In genomic region chr9:22713286-22713685, GRCm38 (mm10) we compare ENCODE assay signal across 7 mouse cellular contexts.
A peak's percentile ranks its signal among the peaks of the same experiment; 100 is the strongest.
DNase-seq lines count a peak whose midpoint lies in the region; ATAC-seq and TF ChIP-seq lines count a peak whose summit lies in the region.
"Not testable (repeated sequence)": the region's sequence is repeated elsewhere in the genome, so short reads cannot be mapped to it uniquely, and the experiment has no call there.

No protein-coding gene starts in this region.

- not testable (repeated sequence) for H3K4me3 ChIP-seq in intestine, postnatal 0 days (ENCODE audit: low read depth, low read length); small intestine, adult 2 months (ENCODE audit: low read depth, low read length)

- not testable (repeated sequence) for H3K9me3 ChIP-seq in intestine, postnatal 0 days (ENCODE audit: control insufficient read depth)

- not testable (repeated sequence) for H3K4me1 ChIP-seq in intestine, postnatal 0 days (replicated peaks; ENCODE audit: control insufficient read depth, insufficient read depth, low read length); small intestine, adult 2 months (ENCODE audit: control insufficient read depth, insufficient read depth, insufficient read length, low read length)

- H3K9ac ChIP-seq in intestine, postnatal 0 days (ENCODE audit: low read depth, low read length): not testable (repeated sequence)

- not testable (repeated sequence) for DNase-seq in Patski (ENCODE audit: low read depth, low spot score)
- peak; percentile 65 to 69 for DNase-seq in cerebellum, postnatal 10 days
- DNase-seq in gastrocnemius, adult 8-10 months (ENCODE audit: low spot score in 2 of 2): peak; percentile 39 to 49
- peak; percentile 40 to 65 for DNase-seq in left cerebral cortex, adult 18-20 months (ENCODE audit: low spot score in 2 of 2)
- peak; percentile 82 for DNase-seq in lung, postnatal 36 days

- in situ Hi-C loops in Patski (cut with MboI; ENCODE audit: low pct_unique_long_range_greater_than_20kb): loop anchor here (10.0 to 25.0 kb wide), 3 partner anchors 312 to 674 kb away; partner anchors contain the start of gene Bmper

- not testable (repeated sequence) for H3K4me2 ChIP-seq in intestine, postnatal 0 days (replicated peaks; ENCODE audit: low read depth)

- 53% methylated on average over 4 of the region's 4 CpGs for WGBS in intestine, postnatal 0 days
- 47% methylated on average over 4 of the region's 4 CpGs for WGBS in small intestine, adult 2 months

- H3K27me3 ChIP-seq in Patski; intestine, postnatal 0 days (replicated peaks; ENCODE audit: control insufficient read depth, insufficient read depth, low read length); small intestine, adult 2 months (ENCODE audit: control insufficient read depth, insufficient read depth, low read length): not testable (repeated sequence)

- ATAC-seq in Patski; intestine, postnatal 0 days: not testable (repeated sequence)

- H3K36me3 ChIP-seq in intestine, postnatal 0 days (ENCODE audit: control insufficient read depth, insufficient read depth); small intestine, adult 2 months (ENCODE audit: control insufficient read depth, insufficient read depth, low read length): not testable (repeated sequence)

- TF ChIP-seq POLR2A in small intestine, adult 2 months (IDR thresholded peaks at IDR 0.05; ENCODE audit: low read depth, low read length): not testable (repeated sequence)

- not testable (repeated sequence) for H3K27ac ChIP-seq in intestine, postnatal 0 days (ENCODE audit: low read depth, low read length); small intestine, adult 2 months (ENCODE audit: insufficient read depth, low read depth, low read length)

- CTCF ChIA-PET in Patski (lab: Charles Lee): interaction anchor here (1.7 kb wide), 1 partner anchor 499 kb away, joined by 6 read pairs; no protein-coding TSS in a partner anchor

- POLR2A ChIA-PET in Patski (lab: Charles Lee): interaction anchor here (0.7 kb wide), 1 partner anchor 537 kb away, joined by 3 read pairs; no protein-coding TSS in a partner anchor

- TF ChIP-seq CTCF in Patski (IDR thresholded peaks at IDR 0.05): peak; percentile 55
- TF ChIP-seq CTCF in intestine, postnatal 0 days (IDR thresholded peaks at IDR 0.05; ENCODE audit: low read depth): peak; percentile 70
- TF ChIP-seq CTCF in small intestine, adult 2 months (IDR thresholded peaks at IDR 0.05; ENCODE audit: extremely low read depth, insufficient read length, insufficient replicate concordance, low read depth, low read length): peak; percentile 39; the same call in 1 of the 2 replicates
